Mouse (Mus musculus) CD4-positive, CD25-positive, alpha-beta regulatory T cell, adult 9 weeks (primary cell): Measurements from ENCODE around the gene Rtl6. TPM values are rescaled to one million over a fixed set of nuclear protein-coding genes. Genes with fewer than 3 reads are reported as not detected.

Source experiments
- polyA plus RNA-seq: library from polyadenylated mRNA; unstranded; fragments of 100-300 nt; shearing (Covaris generic); gene quantifications from one replicate; pipeline ENCODE4 v1.2.1, GENCODE M21; 2017

Gene Rtl6
- 3.0 TPM for polyA plus RNA-seq

DNA sequence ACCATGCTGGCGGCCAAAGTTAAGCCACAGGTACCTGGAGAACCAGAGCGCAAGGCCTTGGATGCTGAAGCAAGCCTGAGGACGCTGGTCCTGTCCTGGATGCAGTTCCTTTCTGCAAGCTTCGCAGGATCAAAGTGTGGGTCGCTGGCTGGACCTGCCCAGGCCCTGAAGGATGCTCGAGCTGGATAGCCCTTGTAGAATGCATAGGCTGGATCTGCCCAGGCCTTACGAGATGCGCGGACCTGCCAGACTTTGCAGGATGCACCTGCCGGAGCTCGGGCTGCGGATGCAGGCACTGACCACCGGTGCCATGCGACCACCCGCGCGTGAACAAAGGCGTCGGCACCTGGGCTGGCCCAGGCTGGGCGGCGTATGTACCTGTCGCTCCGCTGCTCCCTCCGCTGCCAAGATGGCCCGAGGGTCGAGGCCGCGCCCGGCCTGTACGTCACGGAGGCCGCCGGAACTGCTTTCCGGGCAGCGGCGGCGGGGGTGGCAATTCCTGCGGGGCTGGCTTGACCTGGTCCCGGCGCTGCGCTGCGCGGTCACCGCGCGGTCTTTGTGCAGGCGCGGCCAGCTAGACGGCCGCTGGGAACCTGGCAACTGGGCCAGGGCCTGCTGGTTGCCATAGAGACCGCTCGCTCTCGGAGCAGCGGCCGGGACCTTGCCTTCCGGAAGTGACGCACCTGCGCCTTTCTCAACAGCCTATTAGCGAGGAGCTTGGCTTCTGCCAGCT, at the start of gene Rtl6:
Gene Rtl6, minus strand, starts transcription at position 635 of the 733 bp plus-strand sequence.

Other genes starting within 250 kb of the Rtl6 start
- gene Parvg, start 233.8 kb downstream of the Rtl6 start, polyA plus RNA-seq: 160 TPM
- not detected for gene Shisal1, start 110.7 kb downstream of the Rtl6 start, polyA plus RNA-seq
- not detected for gene Prr5, start 111.8 kb upstream of the Rtl6 start, polyA plus RNA-seq
- not detected for gene Arhgap8, start 162.2 kb upstream of the Rtl6 start, polyA plus RNA-seq